Mouse (Mus musculus): Measurements from ENCODE around the gene Taf5. TPM values are rescaled to one million over a fixed set of nuclear protein-coding genes. Genes with fewer than 3 reads are reported as not detected.
A peak's percentile ranks its signal among the peaks of the same experiment; 100 is the strongest.

Gene Taf5
- polyA plus RNA-seq, 1 experiment from 2014 or later, result 4.3 TPM

DNA sequence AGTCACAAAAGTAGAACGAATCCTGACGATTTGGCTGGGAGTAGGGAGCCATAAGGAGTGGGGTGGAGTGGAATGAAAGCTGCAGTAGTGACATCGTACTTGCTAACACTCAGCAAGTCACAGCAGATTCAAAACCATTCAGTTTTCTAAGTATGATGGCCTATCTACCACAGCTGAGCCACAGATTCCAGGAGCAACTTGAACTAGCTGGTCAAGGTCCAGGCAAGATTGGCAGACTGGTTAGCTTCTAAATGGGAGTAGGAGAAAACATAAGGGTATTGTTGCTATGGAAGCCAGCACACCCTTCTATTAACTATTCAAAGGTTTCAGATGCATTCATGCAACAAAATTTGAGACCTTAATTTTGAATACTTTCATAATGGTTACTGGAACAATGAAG lies 20.7 kb downstream of the Taf5 start:
- Histone ChIP-seq H3K9me3 (replicated peaks; ENCODE audit: low read length) (no peaks in the 10 kb centered on the region), H3K4me2 (ENCODE audit: low read length) (no peak overlapping the region), H3K27ac (no peak overlapping the region), H3K36me3 (ENCODE audit: insufficient read depth, low read length) (peaks cover 31% of the 10 kb centered on the region), H3K9ac (ENCODE audit: low read depth, low read length) (no peak overlapping the region), H3K4me1 (replicated peaks; ENCODE audit: insufficient read depth, low read length) (peaks cover 10% of the 10 kb centered on the region), H3K4me3 (replicated peaks; ENCODE audit: low read depth, low read length) (no peak overlapping the region), H3K27me3 (ENCODE audit: insufficient read depth, low read length) (no peaks in the 10 kb centered on the region)
- WGBS, result 75% methylated on average over 3 of the region's 3 CpGs
- ATAC-seq (replicated peaks; ENCODE audit: low FRiP score, low read depth), result no peak
- no peak for DNase-seq (ENCODE audit: low spot score)
- TF ChIP-seq CTCF (IDR thresholded peaks at IDR 0.05; ENCODE audit: low read depth), result no peak

DNA sequence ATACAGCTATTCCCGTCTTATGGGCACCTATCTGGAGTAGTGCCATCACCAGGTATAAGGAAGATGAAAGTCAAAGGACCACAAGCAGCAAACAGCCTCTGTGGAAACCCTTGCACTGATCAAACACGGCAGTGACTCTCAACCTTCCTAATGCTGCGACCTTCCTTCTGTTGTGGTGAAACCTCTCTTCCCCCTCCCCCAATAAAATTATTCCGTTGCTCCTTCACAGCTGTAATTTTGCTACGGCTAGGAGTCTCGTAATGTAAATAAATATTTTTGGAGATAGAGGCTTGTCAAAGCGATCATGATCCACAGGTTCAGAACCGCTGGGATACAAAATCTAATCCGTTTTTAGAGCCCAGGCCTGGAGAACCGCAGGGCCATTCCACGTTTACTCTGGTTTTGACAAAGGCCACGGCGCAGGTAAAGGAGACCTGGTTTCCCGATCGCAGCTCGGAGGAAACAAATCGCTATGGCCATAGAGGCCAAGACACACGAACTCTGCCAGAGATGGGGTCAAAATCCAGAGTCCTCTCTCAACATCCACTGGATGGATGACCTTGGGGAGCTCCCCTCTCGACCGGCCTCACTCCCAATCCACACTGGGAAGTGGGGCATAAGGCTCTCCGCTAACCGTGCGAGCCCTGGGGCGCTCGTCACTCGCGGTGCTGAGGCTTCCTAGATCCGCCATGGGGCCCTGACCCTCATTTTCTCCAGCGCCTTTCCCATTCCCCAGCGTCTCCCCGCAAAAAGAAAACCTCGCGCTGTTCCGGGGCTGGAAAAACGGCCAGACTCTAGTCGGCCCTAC lies 22.4 kb downstream of the Taf5 start:
- no peak for TF ChIP-seq CTCF (IDR thresholded peaks at IDR 0.05; ENCODE audit: low read depth)
- H3K9ac ChIP-seq (ENCODE audit: low read depth, low read length), result peak overlapping the region; percentile 97
- DNase-seq (ENCODE audit: low spot score), result peak; percentile 40
- WGBS, result 2% methylated on average over 36 of the region's 36 CpGs
- H3K36me3 ChIP-seq (ENCODE audit: insufficient read depth, low read length), result peaks cover 27% of the 10 kb centered on the region
- H3K27me3 ChIP-seq (ENCODE audit: insufficient read depth, low read length), result no peaks in the 10 kb centered on the region
- peak overlapping the region; percentile 97 for H3K4me3 ChIP-seq (replicated peaks; ENCODE audit: low read depth, low read length)
- ATAC-seq (replicated peaks; ENCODE audit: low FRiP score, low read depth), result peak; percentile 64
- H3K27ac ChIP-seq, result peak overlapping the region; percentile 95
- H3K4me1 ChIP-seq (replicated peaks; ENCODE audit: insufficient read depth, low read length), result peaks cover 10% of the 10 kb centered on the region
- no peaks in the 10 kb centered on the region for H3K9me3 ChIP-seq (replicated peaks; ENCODE audit: low read length)
- H3K4me2 ChIP-seq (ENCODE audit: low read length), result peak overlapping the region; percentile 80

DNA sequence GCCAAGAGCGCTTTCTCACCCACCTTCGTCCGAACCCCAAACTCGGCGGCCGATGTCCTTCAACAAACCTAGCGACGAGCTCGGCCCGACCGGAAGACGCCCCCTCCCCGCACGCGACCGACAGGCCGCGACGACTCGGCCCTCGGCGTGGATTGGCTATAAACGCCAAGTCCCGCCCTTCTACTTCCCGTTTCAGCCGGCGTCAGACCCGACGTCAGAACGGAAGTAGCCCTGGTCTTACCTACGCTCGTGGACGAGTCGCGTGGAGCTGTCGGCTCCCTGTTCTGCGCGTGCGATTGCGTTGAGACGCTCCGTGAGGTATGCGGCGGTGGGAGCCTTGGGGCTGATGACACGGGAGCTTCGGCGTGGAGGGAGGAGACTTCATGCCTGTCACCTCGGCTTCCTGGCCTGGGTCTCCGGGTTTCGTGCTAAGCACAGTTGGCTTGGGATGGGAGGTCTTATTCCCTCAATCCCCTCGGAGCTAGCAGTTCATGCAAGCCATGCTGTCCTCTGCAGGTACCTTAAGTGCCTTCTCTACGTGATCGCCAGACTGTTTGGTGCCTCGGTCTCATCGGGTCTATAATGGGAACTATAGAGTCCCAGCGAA lies 23.1 kb downstream of the Taf5 start, which contains the start of the genes Usmg5 and Pdcd11:
Gene Usmg5 (minus strand): TSS at position 98 of the 607 bp plus-strand sequence.
Gene Pdcd11 (plus strand): TSS at position 219 of the 607 bp plus-strand sequence.
- Histone ChIP-seq H3K27me3 (ENCODE audit: insufficient read depth, low read length) (no peaks in the 10 kb centered on the region), H3K27ac (peak within 1 kb of the TSS; percentile 95), H3K4me2 (ENCODE audit: low read length) (peak within 1 kb of the TSS; percentile 80), H3K9me3 (replicated peaks; ENCODE audit: low read length) (no peaks in the 10 kb centered on the region), H3K4me1 (replicated peaks; ENCODE audit: insufficient read depth, low read length) (peaks cover 10% of the 10 kb centered on the region), H3K4me3 (replicated peaks; ENCODE audit: low read depth, low read length) (peak within 1 kb of the TSS; percentile 97), H3K36me3 (ENCODE audit: insufficient read depth, low read length) (peaks cover 27% of the 10 kb centered on the region), H3K9ac (ENCODE audit: low read depth, low read length) (peak within 1 kb of the TSS; percentile 97)
- no peak for TF ChIP-seq CTCF (IDR thresholded peaks at IDR 0.05; ENCODE audit: low read depth)
- DNase-seq (ENCODE audit: low spot score) (peak; percentile 98), ATAC-seq (replicated peaks; ENCODE audit: low FRiP score, low read depth) (peak; percentile 98)
- WGBS, result 1% methylated on average over 56 of the region's 56 CpGs

DNA sequence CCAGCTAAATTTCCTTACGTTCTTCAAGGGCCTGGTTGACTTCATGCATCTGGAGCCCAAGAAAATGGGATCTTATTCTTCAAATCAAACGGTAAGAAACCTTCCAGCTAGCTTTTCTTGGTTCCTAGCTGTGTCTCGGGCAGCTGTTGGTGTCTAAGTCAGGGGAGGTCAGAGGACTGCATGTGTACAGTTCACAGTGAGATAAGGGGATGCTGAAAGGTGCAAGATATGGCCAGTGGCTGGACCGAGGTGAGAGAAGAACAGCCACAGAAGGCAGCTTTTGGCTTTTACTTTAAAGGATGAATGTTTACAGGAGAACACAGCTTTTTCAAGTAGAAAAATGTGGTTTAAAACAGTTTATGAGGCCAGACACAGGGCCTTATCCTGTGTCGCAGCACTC lies 33.5 kb downstream of the Taf5 start:
- no peaks in the 10 kb centered on the region for H3K9me3 ChIP-seq (replicated peaks; ENCODE audit: low read length)
- H3K9ac ChIP-seq (ENCODE audit: low read depth, low read length), result no peak overlapping the region
- no peak for DNase-seq (ENCODE audit: low spot score)
- no peak overlapping the region for H3K27ac ChIP-seq
- H3K4me1 ChIP-seq (replicated peaks; ENCODE audit: insufficient read depth, low read length), result no peaks in the 10 kb centered on the region
- H3K27me3 ChIP-seq (ENCODE audit: insufficient read depth, low read length), result no peaks in the 10 kb centered on the region
- no peak for ATAC-seq (replicated peaks; ENCODE audit: low FRiP score, low read depth)
- H3K4me3 ChIP-seq (replicated peaks; ENCODE audit: low read depth, low read length), result no peak overlapping the region
- WGBS, result 89% methylated on average over 5 of the region's 5 CpGs
- H3K36me3 ChIP-seq (ENCODE audit: insufficient read depth, low read length), result peaks cover 71% of the 10 kb centered on the region
- no peak for TF ChIP-seq CTCF (IDR thresholded peaks at IDR 0.05; ENCODE audit: low read depth)
- H3K4me2 ChIP-seq (ENCODE audit: low read length), result no peak overlapping the region

DNA sequence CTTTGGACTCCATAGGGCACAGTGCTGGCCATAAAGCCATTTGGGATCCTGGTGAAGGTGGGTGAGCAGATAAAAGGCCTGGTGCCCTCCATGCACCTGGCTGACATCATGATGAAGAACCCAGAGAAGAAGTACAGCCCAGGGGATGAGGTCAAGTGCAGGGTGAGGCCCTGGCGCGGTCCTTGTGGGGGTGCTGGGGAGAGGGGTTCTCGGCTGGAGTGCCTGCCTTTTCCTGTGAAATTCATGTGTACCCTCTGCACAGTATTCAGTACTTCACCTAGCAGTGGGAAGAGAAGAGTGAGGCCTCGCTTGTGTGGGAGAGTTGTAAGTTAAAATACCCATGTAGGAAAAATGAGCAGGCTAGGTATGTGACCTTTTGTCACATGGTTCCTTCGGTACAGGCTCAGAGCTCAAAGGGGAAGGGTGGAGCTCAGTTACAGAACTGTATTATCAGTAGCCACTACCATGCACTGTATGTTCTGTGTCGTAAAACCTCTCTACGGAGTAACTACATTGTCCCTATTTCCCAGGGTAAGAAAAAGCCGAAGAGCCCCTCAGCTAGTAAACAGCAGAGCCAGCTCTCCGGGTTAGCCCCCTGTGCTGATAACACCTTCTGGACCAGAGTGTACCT lies 37.2 kb downstream of the Taf5 start:
- Histone ChIP-seq H3K9me3 (replicated peaks; ENCODE audit: low read length) (no peaks in the 10 kb centered on the region), H3K4me1 (replicated peaks; ENCODE audit: insufficient read depth, low read length) (no peaks in the 10 kb centered on the region), H3K27me3 (ENCODE audit: insufficient read depth, low read length) (no peaks in the 10 kb centered on the region), H3K27ac (no peak overlapping the region), H3K9ac (ENCODE audit: low read depth, low read length) (no peak overlapping the region), H3K4me2 (ENCODE audit: low read length) (no peak overlapping the region), H3K4me3 (replicated peaks; ENCODE audit: low read depth, low read length) (no peak overlapping the region), H3K36me3 (ENCODE audit: insufficient read depth, low read length) (peaks cover 75% of the 10 kb centered on the region)
- ATAC-seq (replicated peaks; ENCODE audit: low FRiP score, low read depth) (no peak), DNase-seq (ENCODE audit: low spot score) (no peak)
- TF ChIP-seq CTCF (IDR thresholded peaks at IDR 0.05; ENCODE audit: low read depth), result no peak
- 91% methylated on average over 9 of the region's 9 CpGs for WGBS

DNA sequence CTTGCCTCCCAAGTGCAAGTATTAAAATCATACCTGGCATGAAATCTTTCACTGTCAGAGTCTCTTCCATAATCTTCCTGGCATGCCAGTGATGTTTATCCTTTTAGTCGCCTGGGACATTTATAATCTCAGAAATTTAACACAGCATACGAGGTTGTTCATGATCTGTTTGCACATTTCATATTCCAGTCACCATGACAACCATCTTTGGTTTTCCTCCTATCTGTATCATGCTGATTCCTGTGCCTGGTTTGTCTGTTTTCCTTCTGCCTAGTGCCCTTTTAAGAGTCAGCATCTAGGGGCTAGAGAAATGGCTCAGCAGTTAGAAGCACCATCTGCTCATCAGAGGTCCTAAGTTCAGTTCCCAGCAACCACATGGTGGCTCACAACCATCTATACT lies 51.1 kb downstream of the Taf5 start:
- Histone ChIP-seq H3K36me3 (ENCODE audit: insufficient read depth, low read length) (peaks cover 53% of the 10 kb centered on the region), H3K4me2 (ENCODE audit: low read length) (no peak overlapping the region)

More for the DNA sequence above, 51.1 kb downstream of the Taf5 start:
- Histone ChIP-seq H3K27ac (no peak overlapping the region), H3K9me3 (replicated peaks; ENCODE audit: low read length) (no peaks in the 10 kb centered on the region), H3K4me1 (replicated peaks; ENCODE audit: insufficient read depth, low read length) (no peaks in the 10 kb centered on the region), H3K27me3 (ENCODE audit: insufficient read depth, low read length) (no peaks in the 10 kb centered on the region), H3K9ac (ENCODE audit: low read depth, low read length) (no peak overlapping the region), H3K4me3 (replicated peaks; ENCODE audit: low read depth, low read length) (no peak overlapping the region)
- TF ChIP-seq CTCF (IDR thresholded peaks at IDR 0.05; ENCODE audit: low read depth), result no peak
- 83% methylated on average over 2 of the region's 2 CpGs for WGBS
- ATAC-seq (replicated peaks; ENCODE audit: low FRiP score, low read depth), result no peak
- no peak for DNase-seq (ENCODE audit: low spot score)
